Mouse (Mus musculus) left cerebral cortex, postnatal 36 days (tissue): ENCODE data around the gene Eif4a2. TPM values are rescaled to one million over a fixed set of nuclear protein-coding genes. Genes with fewer than 3 reads are reported as not detected.

Source experiments
- microRNA-seq: library from miRNA; unstranded; fragments of <30 nt; microRNA quantifications from one replicate; pipeline ENCODE4 v1.2.0, GENCODE M21; 2022
- total RNA-seq, 2 experiments: library from RNA; stranded (reverse); gene quantifications; 2 replicates each; pipeline ENCODE4 v1.2.3; 2021

Eif4a2 gene
- total RNA-seq, 2 experiments from 2014 or later = 863 to 878 TPM

Small RNA genes within 50 kb of the gene (microRNA-seq; reads per million reads assigned to microRNA genes)
- gene Gm49346 = 0.76 reads per million

Other genes starting within 250 kb of the Eif4a2 start
- gene Tbccd1, start 249.8 kb upstream of the Eif4a2 start, total RNA-seq = 10 to 100 TPM; 13.8 to 16.3 TPM
- gene Dnajb11, start 249.6 kb upstream of the Eif4a2 start, total RNA-seq = 10 to 100 TPM; 64.7 to 71.8 TPM
- gene Ahsg, start 216.2 kb upstream of the Eif4a2 start, total RNA-seq = not detected
- not detected for gene Fetub, start 189.1 kb upstream of the Eif4a2 start, total RNA-seq
- gene Hrg, start 156.4 kb upstream of the Eif4a2 start, total RNA-seq = not detected
- not detected for gene Kng2, start 78.0 kb upstream of the Eif4a2 start, total RNA-seq
- gene Kng1, start 49.6 kb upstream of the Eif4a2 start, total RNA-seq = not detected
- gene Rfc4, start 20.3 kb downstream of the Eif4a2 start, total RNA-seq = 1 to 10 TPM; 6.8 to 7.3 TPM
- not detected for gene Adipoq, start 39.1 kb downstream of the Eif4a2 start, total RNA-seq
- gene St6gal1, start 117.3 kb downstream of the Eif4a2 start, total RNA-seq = 10 to 100 TPM; 15.5 to 17.3 TPM